In the genomic region with DNA sequence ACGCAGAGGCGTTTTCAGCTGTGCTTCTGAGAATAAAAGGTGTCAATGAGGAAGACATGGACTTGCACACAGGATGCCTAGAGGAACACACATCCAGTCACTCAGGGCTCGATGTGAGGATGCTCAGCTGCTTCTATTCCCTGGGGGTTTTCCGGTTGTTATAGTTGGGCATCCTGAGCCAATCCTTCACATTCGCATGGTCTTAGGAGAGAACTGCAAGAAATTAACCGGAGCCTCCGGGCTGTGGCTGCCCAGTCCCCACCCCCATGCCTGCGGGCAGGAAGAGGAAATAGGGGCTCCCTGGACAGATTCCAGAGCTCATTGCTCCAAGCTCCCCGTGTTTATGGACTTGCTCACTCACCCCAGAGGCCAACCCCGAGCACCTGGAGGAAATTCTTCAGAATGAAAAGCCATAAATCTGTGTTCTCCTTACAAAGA, we compare ENCODE assay signal across 8 mouse cellular contexts.
DNase-seq lines count a peak whose midpoint lies in the region; ATAC-seq and TF ChIP-seq lines count a peak whose summit lies in the region.

No protein-coding gene starts in this region.

- H3K9ac ChIP-seq in heart, embryonic 11.5 days (ENCODE audit: low read depth, low read length): peak overlapping the region; percentile 24
- H3K9ac ChIP-seq in lung, embryonic 16.5 days (ENCODE audit: low read length): peak overlapping the region; percentile 50; the same call in 1 of the 2 replicates
- H3K9ac ChIP-seq in stomach, embryonic 14.5 days (replicated peaks; ENCODE audit: low read depth, low read length): no peak overlapping the region

- WGBS in heart, embryonic 11.5 days (ENCODE audit: insufficient replicate concordance): 34% methylated on average over 10 of the region's 10 CpGs
- WGBS in lung, embryonic 16.5 days: 29% methylated on average over 10 of the region's 10 CpGs
- 26% methylated on average over 10 of the region's 10 CpGs for WGBS in stomach, embryonic 14.5 days

- ATAC-seq in CD4-positive, CD25-positive, alpha-beta regulatory T cell, adult 4 months: peak; percentile 37
- peak; percentile 32; the same call in 1 of the 2 replicates for ATAC-seq in heart, embryonic 11.5 days (replicated peaks; ENCODE audit: insufficient number of reproducible peaks, low FRiP score, low TSS enrichment)
- no peak for ATAC-seq in lung, embryonic 16.5 days (ENCODE audit: low read depth)
- no peak for ATAC-seq in stomach, embryonic 14.5 days (ENCODE audit: insufficient number of reproducible peaks, insufficient read depth, low FRiP score, low read depth)

- H3K27ac ChIP-seq in heart, embryonic 11.5 days (ENCODE audit: low read depth, low read length): peak overlapping the region; percentile 91
- H3K27ac ChIP-seq in lung, embryonic 16.5 days (ENCODE audit: low read length): peak overlapping the region; percentile 94
- H3K27ac ChIP-seq in stomach, embryonic 14.5 days (ENCODE audit: low read length): peak overlapping the region; percentile 94

- no peaks in the 10 kb centered on the region for H3K27me3 ChIP-seq in heart, embryonic 11.5 days (ENCODE audit: control insufficient read depth, insufficient read depth, low read length)
- H3K27me3 ChIP-seq in lung, embryonic 16.5 days (ENCODE audit: control insufficient read depth, insufficient read depth, low read depth, low read length): no peaks in the 10 kb centered on the region
- no peaks in the 10 kb centered on the region for H3K27me3 ChIP-seq in stomach, embryonic 14.5 days (ENCODE audit: control insufficient read depth, insufficient read depth, low read length)

- TF ChIP-seq CTCF in brain, embryonic 14.5 days (IDR thresholded peaks at IDR 0.05; ENCODE audit: borderline replicate concordance, extremely low read depth, insufficient read depth, insufficient read length): no peak

- DNase-seq in brain, embryonic 14.5 days (ENCODE audit: low read depth): peak; percentile 63
- DNase-seq in kidney, adult 8-10 months: peak; percentile 70 to 73
- DNase-seq in frontal cortex, postnatal 10 days (ENCODE audit: low spot score in 2 of 2): no peak
- DNase-seq in cerebellum, postnatal 25 days: no peak

- H3K9me3 ChIP-seq in heart, embryonic 11.5 days (replicated peaks; ENCODE audit: control insufficient read depth, low read length): no peaks in the 10 kb centered on the region
- no peaks in the 10 kb centered on the region for H3K9me3 ChIP-seq in lung, embryonic 16.5 days (ENCODE audit: control insufficient read depth, low read length)
- no peaks in the 10 kb centered on the region for H3K9me3 ChIP-seq in stomach, embryonic 14.5 days (ENCODE audit: control insufficient read depth, low read depth, low read length)

- peaks cover 89% of the 10 kb centered on the region for H3K4me1 ChIP-seq in heart, embryonic 11.5 days (ENCODE audit: control insufficient read depth, insufficient read depth, low read length)
- H3K4me1 ChIP-seq in lung, embryonic 16.5 days (replicated peaks; ENCODE audit: control insufficient read depth, insufficient read depth, low read length): peaks cover 80% of the 10 kb centered on the region
- peaks cover 66% of the 10 kb centered on the region for H3K4me1 ChIP-seq in stomach, embryonic 14.5 days (ENCODE audit: control insufficient read depth, insufficient read depth, low read length)

- H3K36me3 ChIP-seq in heart, embryonic 11.5 days (ENCODE audit: control insufficient read depth, insufficient read depth, low read length): no peaks in the 10 kb centered on the region
- H3K36me3 ChIP-seq in lung, embryonic 16.5 days (ENCODE audit: control insufficient read depth, insufficient read depth, low read length): no peaks in the 10 kb centered on the region
- H3K36me3 ChIP-seq in stomach, embryonic 14.5 days (ENCODE audit: control insufficient read depth, insufficient read depth, low read length): no peaks in the 10 kb centered on the region

- peak overlapping the region; percentile 36 for H3K4me2 ChIP-seq in heart, embryonic 11.5 days
- H3K4me2 ChIP-seq in lung, embryonic 16.5 days (ENCODE audit: low read depth, low read length): peak overlapping the region; percentile 31
- peak overlapping the region; percentile 17 for H3K4me2 ChIP-seq in stomach, embryonic 14.5 days (replicated peaks; ENCODE audit: low read depth, low read length)

- no peak for TF ChIP-seq POLR2A in brain, embryonic 14.5 days (IDR thresholded peaks at IDR 0.05; ENCODE audit: borderline replicate concordance, extremely low read depth, insufficient read depth, insufficient read length, poor library complexity, severe bottlenecking)

- H3K4me3 ChIP-seq in heart, embryonic 11.5 days (ENCODE audit: low read depth, low read length): no peak overlapping the region
- no peak overlapping the region; the same call in 1 of the 2 replicates for H3K4me3 ChIP-seq in lung, embryonic 16.5 days (ENCODE audit: low read length)
- no peak overlapping the region for H3K4me3 ChIP-seq in stomach, embryonic 14.5 days (ENCODE audit: low read depth, low read length)

Comparison
In these comparisons a context has a peak if more than half of its experiments do, and no peak if none do; other contexts are left out.
1. ATAC-seq: peak in CD4-positive, CD25-positive, alpha-beta regulatory T cell, adult 4 months (single experiment) and heart, embryonic 11.5 days (single experiment); none in lung, embryonic 16.5 days (single experiment) and stomach, embryonic 14.5 days (single experiment).
2. DNase-seq: peak in brain, embryonic 14.5 days (single experiment) and kidney, adult 8-10 months (2 of 2); none in frontal cortex, postnatal 10 days (0 of 2) and cerebellum, postnatal 25 days (0 of 2).
3. Peak in every context shown above with its lines, with median percentiles within 50 percentile points of each other: H3K27ac ChIP-seq and H3K4me2 ChIP-seq.